Mouse (Mus musculus) liver, adult 2 months (tissue): ENCODE measurements around the gene Ppp1ca. TPM values are rescaled to one million over a fixed set of nuclear protein-coding genes. Genes with fewer than 3 reads are reported as not detected.

Source experiments
- DNase-seq: peaks from one replicate; pipeline ENCODE4 v3.0.0-alpha.2; 2011; ENCODE audit warnings: low read depth, low spot score; ENCODE audit errors: extremely low read depth
- H3K27ac ChIP-seq: fragments of 200-500 bp; replicated peaks from 2 replicates; pipeline ENCODE4 v1.5.1; 2012; ENCODE audit warnings: low read depth, mild to moderate bottlenecking, control low read depth, inconsistent platforms, low read length; ENCODE audit not compliant: insufficient read depth
- H3K27me3 ChIP-seq: fragments of 200-500 bp; 2 replicates; pipeline ENCODE4 v1.6.1; 2012; ENCODE audit warnings: mild to moderate bottlenecking, moderate library complexity, low read length, inconsistent platforms; ENCODE audit not compliant: control insufficient read depth, insufficient read depth
- H3K36me3 ChIP-seq: fragments of 200-500 bp; 2 replicates; pipeline ENCODE4 v1.6.1; 2012; ENCODE audit warnings: low read length, inconsistent platforms; ENCODE audit not compliant: control insufficient read depth, insufficient read depth
- H3K4me1 ChIP-seq: fragments of 200-500 bp; 2 replicates; pipeline ENCODE4 v1.6.1; 2011; ENCODE audit warnings: low read length; ENCODE audit not compliant: control insufficient read depth, insufficient read depth
- H3K4me3 ChIP-seq: fragments of 200-500 bp; 2 replicates; pipeline ENCODE4 v1.5.1; 2011; ENCODE audit warnings: low read depth, mild to moderate bottlenecking, control low read depth, low read length, moderate library complexity; ENCODE audit not compliant: insufficient read depth
- H3K79me2 ChIP-seq: fragments of 200-500 bp; 2 replicates; pipeline ENCODE4 v1.6.1; 2012; ENCODE audit warnings: inconsistent platforms, mild to moderate bottlenecking, low read length, moderate library complexity; ENCODE audit not compliant: control insufficient read depth, insufficient read depth
- H3K9ac ChIP-seq: fragments of 200-500 bp; 2 replicates; pipeline ENCODE4 v1.6.1; 2012; ENCODE audit warnings: low read depth, mild to moderate bottlenecking, control low read depth, inconsistent platforms, low read length
- CTCF ChIP-seq: fragments of 200-500 bp; IDR thresholded peaks from 2 replicates; pipeline ENCODE4 v1.5.1; 2011; ENCODE audit warnings: low read depth, low read length, control low read depth
- POLR2A ChIP-seq: fragments of 200-500 bp; IDR thresholded peaks from 2 replicates; pipeline ENCODE4 v1.6.1; 2011; ENCODE audit warnings: low read length, control low read depth; ENCODE audit not compliant: insufficient read depth; ENCODE audit errors: extremely low read depth
- WGBS: fragments of 180-500 bp; shearing (Covaris S2); methylation state at CpG from one replicate; pipeline ENCODE4 v1.1.7; 2018; 5-methylcytosine and 5-hydroxymethylcytosine counted together
- polyA plus RNA-seq: library from polyadenylated mRNA; depleted of rRNA; stranded (reverse); fragments of >200 nt; gene quantifications from 2 replicates; pipeline ENCODE4 v1.2.3, GENCODE M21; 2012
- total RNA-seq: library from RNA; depleted of rRNA; stranded (reverse); fragments of >200 nt; gene quantifications from 2 replicates; pipeline ENCODE4 v1.2.3, GENCODE M21; 2014

Gene Ppp1ca
- total and polyA plus RNA-seq, 2 experiments: 170 to 399 TPM

GRCm38 (mm10) chr19:4184976-4185975 lies 6.6 kb upstream of the Ppp1ca start:
- TF ChIP-seq CTCF (no peak), POLR2A (no peak)
- Histone ChIP-seq H3K4me3 (no peak overlapping the region), H3K27ac (no peak overlapping the region), H3K79me2 (no peaks in the 10 kb centered on the region), H3K4me1 (no peaks in the 10 kb centered on the region), H3K36me3 (no peaks in the 10 kb centered on the region), H3K9ac (peak overlapping the region; percentile 9; the same call in 1 of the 2 replicates), H3K27me3 (no peaks in the 10 kb centered on the region)
- WGBS: 70% methylated on average over 15 of the region's 15 CpGs
- no peak for DNase-seq

GRCm38 (mm10) chr19:4187303-4187702 lies 4.6 kb upstream of the Ppp1ca start:
- no peak for TF ChIP-seq POLR2A
- TF ChIP-seq CTCF: no peak

GRCm38 (mm10) chr19:4189051-4189620 lies 2.7 kb upstream of the Ppp1ca start:
- Histone ChIP-seq H3K27me3 (no peaks in the 10 kb centered on the region), H3K79me2 (peaks cover 14% of the 10 kb centered on the region), H3K27ac (no peak overlapping the region), H3K36me3 (peaks cover 2% of the 10 kb centered on the region; the same call in 1 of the 2 replicates), H3K4me3 (no peak overlapping the region), H3K4me1 (peaks cover 12% of the 10 kb centered on the region), H3K9ac (no peak overlapping the region)
- WGBS: 91% methylated on average over 12 of the region's 12 CpGs
- TF ChIP-seq POLR2A (no peak), CTCF (no peak)
- DNase-seq: no peak

More at GRCm38 (mm10) chr19:4187303-4187702, 4.6 kb upstream of the Ppp1ca start:
- H3K4me1 ChIP-seq: no peaks in the 10 kb centered on the region
- H3K27ac ChIP-seq: no peak overlapping the region
- peaks cover 3% of the 10 kb centered on the region; the same call in 1 of the 2 replicates for H3K79me2 ChIP-seq
- no peak overlapping the region for H3K4me3 ChIP-seq
- DNase-seq: no peak
- H3K36me3 ChIP-seq: no peaks in the 10 kb centered on the region
- no peak overlapping the region for H3K9ac ChIP-seq
- H3K27me3 ChIP-seq: no peaks in the 10 kb centered on the region
- WGBS: 91% methylated on average over 3 of the region's 3 CpGs

- TF ChIP-seq CTCF: no peak
- TF ChIP-seq POLR2A: no peak
- 51% methylated on average over 4 of the region's 4 CpGs for WGBS
- Histone ChIP-seq H3K9ac (peak within 1 kb of the TSS; percentile 96), H3K27me3 (no peaks in the 10 kb centered on the region), H3K4me3 (peak within 1 kb of the TSS; percentile 96), H3K36me3 (peaks cover 6% of the 10 kb centered on the region; the same call in 1 of the 2 replicates), H3K79me2 (peaks cover 14% of the 10 kb centered on the region), H3K4me1 (peaks cover 24% of the 10 kb centered on the region), H3K27ac (peak within 1 kb of the TSS; percentile 73)
- DNase-seq: no peak
Observed at GRCm38 (mm10) chr19:4190831-4191334, 982 bp upstream of the Ppp1ca start, which contains the start of gene Tbc1d10c. TSS of gene Tbc1d10c (minus strand) at chr19:4191284.

GRCm38 (mm10) chr19:4192251-4192985 lies 553 bp downstream of the Ppp1ca start:
- DNase-seq: no peak
- Histone ChIP-seq H3K36me3 (peaks cover 6% of the 10 kb centered on the region; the same call in 1 of the 2 replicates), H3K27me3 (no peaks in the 10 kb centered on the region), H3K4me3 (peak overlapping the region; percentile 96), H3K79me2 (peaks cover 14% of the 10 kb centered on the region), H3K9ac (peak overlapping the region; percentile 96), H3K4me1 (peaks cover 33% of the 10 kb centered on the region), H3K27ac (peak overlapping the region; percentile 73)
- no peak for TF ChIP-seq CTCF
- no peak for TF ChIP-seq POLR2A
- whole genome bisulfite sequencing: 1% methylated on average over 49 of the region's 52 CpGs
